Mouse (Mus musculus) heart, adult 2 months (tissue): ENCODE data around the gene Dtnbp1.

Experiments used
- CTCF ChIP-seq: fragments of 200-600 bp; IDR thresholded peaks from 2 replicates; pipeline ENCODE4 v1.8.1; 2022; ENCODE audit warnings: antibody characterized with exemption, mild to moderate bottlenecking, moderate library complexity
- EP300 ChIP-seq: fragments of 200-500 bp; IDR thresholded peaks from 2 replicates; pipeline ENCODE4 v1.6.1; 2011; ENCODE audit warnings: low read depth, low read length, control low read depth; ENCODE audit not compliant: insufficient read depth
- POLR2A ChIP-seq: fragments of 200-500 bp; IDR thresholded peaks from 2 replicates; pipeline ENCODE4 v1.6.1; 2011; ENCODE audit warnings: mild to moderate bottlenecking, low read depth, low read length, control low read depth; ENCODE audit not compliant: insufficient read depth

DNA sequence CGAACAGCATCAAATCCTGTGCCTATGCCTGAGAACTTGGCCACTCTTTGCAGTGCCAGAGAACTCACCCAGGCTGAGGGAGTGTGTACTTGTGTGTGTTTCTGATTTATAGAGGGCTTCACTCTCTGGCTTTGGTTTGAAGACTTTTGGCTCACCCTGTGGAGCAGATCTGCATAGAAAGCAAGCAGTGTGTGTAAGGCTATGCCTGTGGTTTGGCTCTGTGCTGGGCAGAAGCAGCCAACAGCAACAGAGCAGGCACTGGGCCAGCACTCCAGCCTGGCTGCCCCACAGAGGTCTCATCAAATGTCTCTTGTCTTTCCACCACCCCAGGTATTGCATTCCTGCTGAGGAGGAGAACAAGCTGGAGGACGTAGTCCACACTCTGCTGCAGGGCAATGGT lies 89.1 kb downstream of the Dtnbp1 start:
- TF ChIP-seq CTCF (no peak), EP300 (no peak), POLR2A (no peak)
